Mouse (Mus musculus) erythroblast, adult 5-6 weeks (primary cell): ENCODE data around the gene Asic1. TPM values are rescaled to one million over a fixed set of nuclear protein-coding genes. Genes with fewer than 3 reads are reported as not detected.
A peak's percentile ranks its signal among the peaks of the same experiment; 100 is the strongest.
"Not testable (repeated sequence)": the region's sequence is repeated elsewhere in the genome, so short reads cannot be mapped to it uniquely, and the experiment has no call there.

Experiments
- ATAC-seq: replicated peaks from 2 replicates; pipeline ENCODE4 v1.8.0; 2016; ENCODE audit warnings: moderate number of reproducible peaks, mild to moderate bottlenecking, moderate TSS enrichment, inconsistent platforms; ENCODE audit not compliant: poor library complexity, low FRiP score, severe bottlenecking
- total RNA-seq, 2 experiments: library from RNA; stranded (forward) in 1 of 2; stranded (reverse) in 1 of 2; fragments of 150-400 nt in 1 of 2; fragments of 200-764, 138-1000 nt in 1 of 2; gene quantifications; 2 replicates each; pipeline versions ENCODE4 v1.2.3 to v1.2.4; 2015 to 2017; ENCODE audit warnings: low replicate concordance in 2 of 2

The Asic1 gene
- total RNA-seq, 2 experiments from 2014 or later: not detected

- ATAC-seq: no peak
Observed at GRCm38 (mm10) chr15:99716814-99717213, 46.6 kb downstream of the Asic1 start.

GRCm38 (mm10) chr15:99717386-99718334, 47.5 kb downstream of the Asic1 start, which contains the start of gene Gpd1:
Gene Gpd1 (plus strand): TSS chr15:99717515.
- no peak for ATAC-seq

GRCm38 (mm10) chr15:99718461-99719021, 48.4 kb downstream of the Asic1 start:
- ATAC-seq: no peak

- ATAC-seq: no peak
Observed at GRCm38 (mm10) chr15:99719865-99720264, 49.7 kb downstream of the Asic1 start.

- no peak for ATAC-seq
Observed at GRCm38 (mm10) chr15:99721921-99722743, 52.0 kb downstream of the Asic1 start.

GRCm38 (mm10) chr15:99723120-99723514, 52.9 kb downstream of the Asic1 start:
- ATAC-seq: no peak

- ATAC-seq: no peak
Observed at GRCm38 (mm10) chr15:99723515-99724291, 53.5 kb downstream of the Asic1 start.

- no peak for ATAC-seq
Observed at GRCm38 (mm10) chr15:99724292-99725021, 54.3 kb downstream of the Asic1 start.

- peak; percentile 85 for ATAC-seq
Observed at GRCm38 (mm10) chr15:99725341-99726155, 55.4 kb downstream of the Asic1 start, which contains the start of gene Cox14. Gene Cox14 (plus strand): TSS chr15:99725618.

GRCm38 (mm10) chr15:99726549-99726948, 56.4 kb downstream of the Asic1 start:
- ATAC-seq: no peak

- ATAC-seq: not testable (repeated sequence)
Observed at GRCm38 (mm10) chr15:99727039-99727438, 56.9 kb downstream of the Asic1 start.

GRCm38 (mm10) chr15:99727525-99727924, 57.4 kb downstream of the Asic1 start:
- ATAC-seq: no peak

- ATAC-seq: no peak
Observed at GRCm38 (mm10) chr15:99728211-99728610, 58.0 kb downstream of the Asic1 start.

GRCm38 (mm10) chr15:99729056-99729783, 59.1 kb downstream of the Asic1 start:
- ATAC-seq: no peak

GRCm38 (mm10) chr15:99731167-99731566, 61.0 kb downstream of the Asic1 start:
- ATAC-seq: no peak

GRCm38 (mm10) chr15:99731678-99732077, 61.5 kb downstream of the Asic1 start:
- no peak for ATAC-seq

GRCm38 (mm10) chr15:99733186-99733585, 63.0 kb downstream of the Asic1 start:
- no peak for ATAC-seq
